Mouse (Mus musculus): Measurements from ENCODE around the gene Ckmt2. TPM values are rescaled to one million over a fixed set of nuclear protein-coding genes. Genes with fewer than 3 reads are reported as not detected.

The Ckmt2 gene
- polyA plus RNA-seq, 1 experiment from 2014 or later, result 0.14 TPM

- no peaks in the 10 kb centered on the region for H3K9me3 ChIP-seq (ENCODE audit: control insufficient read depth, low read length)
- H3K9ac ChIP-seq (ENCODE audit: low read depth, low read length), result no peak overlapping the region
- no peak overlapping the region for H3K4me3 ChIP-seq (ENCODE audit: low read length)
- no peaks in the 10 kb centered on the region for H3K27me3 ChIP-seq (replicated peaks; ENCODE audit: control insufficient read depth, insufficient read depth, low read length)
- H3K4me1 ChIP-seq (ENCODE audit: control insufficient read depth, insufficient read depth, low read depth, low read length), result no peaks in the 10 kb centered on the region
- no peak for ATAC-seq
- H3K36me3 ChIP-seq (ENCODE audit: control insufficient read depth, insufficient read depth, low read length), result no peaks in the 10 kb centered on the region
- no peak overlapping the region for H3K27ac ChIP-seq (ENCODE audit: low read depth, low read length)
- 88% methylated on average over 10 of the region's 10 CpGs for WGBS
- no peak overlapping the region for H3K4me2 ChIP-seq (ENCODE audit: low read length)
Observed at GRCm38 (mm10) chr13:91877350-91877749, 665 bp upstream of the Ckmt2 start.

GRCm38 (mm10) chr13:91875581-91875980, 1.1 kb downstream of the Ckmt2 start:
- H3K4me2 ChIP-seq (ENCODE audit: low read length), result no peak overlapping the region
- no peak overlapping the region for H3K4me3 ChIP-seq (ENCODE audit: low read length)
- H3K9me3 ChIP-seq (ENCODE audit: control insufficient read depth, low read length), result no peaks in the 10 kb centered on the region
- H3K27me3 ChIP-seq (replicated peaks; ENCODE audit: control insufficient read depth, insufficient read depth, low read length), result no peaks in the 10 kb centered on the region
- no peaks in the 10 kb centered on the region for H3K4me1 ChIP-seq (ENCODE audit: control insufficient read depth, insufficient read depth, low read depth, low read length)
- no peak overlapping the region for H3K27ac ChIP-seq (ENCODE audit: low read depth, low read length)
- no peak for ATAC-seq
- no peaks in the 10 kb centered on the region for H3K36me3 ChIP-seq (ENCODE audit: control insufficient read depth, insufficient read depth, low read length)
- WGBS, result 42% methylated on average over 2 of the region's 2 CpGs
- H3K9ac ChIP-seq (ENCODE audit: low read depth, low read length), result no peak overlapping the region

GRCm38 (mm10) chr13:91874565-91874964, 2.1 kb downstream of the Ckmt2 start:
- Histone ChIP-seq H3K4me3 (ENCODE audit: low read length) (no peak overlapping the region), H3K27ac (ENCODE audit: low read depth, low read length) (no peak overlapping the region), H3K36me3 (ENCODE audit: control insufficient read depth, insufficient read depth, low read length) (no peaks in the 10 kb centered on the region), H3K9ac (ENCODE audit: low read depth, low read length) (no peak overlapping the region), H3K27me3 (replicated peaks; ENCODE audit: control insufficient read depth, insufficient read depth, low read length) (no peaks in the 10 kb centered on the region), H3K9me3 (ENCODE audit: control insufficient read depth, low read length) (no peaks in the 10 kb centered on the region), H3K4me2 (ENCODE audit: low read length) (no peak overlapping the region), H3K4me1 (ENCODE audit: control insufficient read depth, insufficient read depth, low read depth, low read length) (no peaks in the 10 kb centered on the region)
- no peak for ATAC-seq
- 87% methylated on average over 7 of the region's 7 CpGs for WGBS

GRCm38 (mm10) chr13:91873734-91874329, 2.9 kb downstream of the Ckmt2 start:
- H3K36me3 ChIP-seq (ENCODE audit: control insufficient read depth, insufficient read depth, low read length), result no peaks in the 10 kb centered on the region
- H3K27ac ChIP-seq (ENCODE audit: low read depth, low read length), result no peak overlapping the region
- no peak overlapping the region for H3K4me3 ChIP-seq (ENCODE audit: low read length)
- H3K4me2 ChIP-seq (ENCODE audit: low read length), result no peak overlapping the region
- H3K27me3 ChIP-seq (replicated peaks; ENCODE audit: control insufficient read depth, insufficient read depth, low read length), result no peaks in the 10 kb centered on the region
- no peak overlapping the region for H3K9ac ChIP-seq (ENCODE audit: low read depth, low read length)
- ATAC-seq, result no peak
- 76% methylated on average over 7 of the region's 7 CpGs for WGBS
- no peaks in the 10 kb centered on the region for H3K4me1 ChIP-seq (ENCODE audit: control insufficient read depth, insufficient read depth, low read depth, low read length)
- H3K9me3 ChIP-seq (ENCODE audit: control insufficient read depth, low read length), result no peaks in the 10 kb centered on the region

GRCm38 (mm10) chr13:91868577-91868976, 8.1 kb downstream of the Ckmt2 start:
- 91% methylated on average over 1 of the region's 1 CpGs for WGBS
- H3K9me3 ChIP-seq (ENCODE audit: control insufficient read depth, low read length), result no peaks in the 10 kb centered on the region
- ATAC-seq, result peak; percentile 58; the same call in 1 of the 2 replicates
- H3K27me3 ChIP-seq (replicated peaks; ENCODE audit: control insufficient read depth, insufficient read depth, low read length), result no peaks in the 10 kb centered on the region
- H3K4me3 ChIP-seq (ENCODE audit: low read length), result no peak overlapping the region
- no peak overlapping the region for H3K9ac ChIP-seq (ENCODE audit: low read depth, low read length)
- no peaks in the 10 kb centered on the region for H3K36me3 ChIP-seq (ENCODE audit: control insufficient read depth, insufficient read depth, low read length)
- H3K4me2 ChIP-seq (ENCODE audit: low read length), result no peak overlapping the region
- H3K27ac ChIP-seq (ENCODE audit: low read depth, low read length), result no peak overlapping the region
- no peaks in the 10 kb centered on the region for H3K4me1 ChIP-seq (ENCODE audit: control insufficient read depth, insufficient read depth, low read depth, low read length)

- WGBS, result 73% methylated on average over 7 of the region's 7 CpGs
- Histone ChIP-seq H3K27ac (ENCODE audit: low read depth, low read length) (no peak overlapping the region), H3K9ac (ENCODE audit: low read depth, low read length) (no peak overlapping the region), H3K4me1 (ENCODE audit: control insufficient read depth, insufficient read depth, low read depth, low read length) (no peaks in the 10 kb centered on the region), H3K4me3 (ENCODE audit: low read length) (no peak overlapping the region), H3K27me3 (replicated peaks; ENCODE audit: control insufficient read depth, insufficient read depth, low read length) (no peaks in the 10 kb centered on the region), H3K36me3 (ENCODE audit: control insufficient read depth, insufficient read depth, low read length) (no peaks in the 10 kb centered on the region), H3K4me2 (ENCODE audit: low read length) (no peak overlapping the region), H3K9me3 (ENCODE audit: control insufficient read depth, low read length) (no peaks in the 10 kb centered on the region)
- ATAC-seq, result no peak
Observed at GRCm38 (mm10) chr13:91858835-91859234, 17.9 kb downstream of the Ckmt2 start.

- no peak for ATAC-seq
- Histone ChIP-seq H3K27me3 (replicated peaks; ENCODE audit: control insufficient read depth, insufficient read depth, low read length) (no peaks in the 10 kb centered on the region), H3K4me1 (ENCODE audit: control insufficient read depth, insufficient read depth, low read depth, low read length) (no peaks in the 10 kb centered on the region), H3K36me3 (ENCODE audit: control insufficient read depth, insufficient read depth, low read length) (no peaks in the 10 kb centered on the region), H3K4me2 (ENCODE audit: low read length) (no peak overlapping the region), H3K27ac (ENCODE audit: low read depth, low read length) (no peak overlapping the region), H3K4me3 (ENCODE audit: low read length) (no peak overlapping the region), H3K9me3 (ENCODE audit: control insufficient read depth, low read length) (no peaks in the 10 kb centered on the region), H3K9ac (ENCODE audit: low read depth, low read length) (no peak overlapping the region)
- 80% methylated on average over 8 of the region's 8 CpGs for WGBS
Observed at GRCm38 (mm10) chr13:91857427-91857826, 19.3 kb downstream of the Ckmt2 start.

GRCm38 (mm10) chr13:91854412-91854811, 22.3 kb downstream of the Ckmt2 start:
- H3K9me3 ChIP-seq (ENCODE audit: control insufficient read depth, low read length), result no peaks in the 10 kb centered on the region
- 67% methylated on average over 3 of the region's 3 CpGs for WGBS
- H3K4me1 ChIP-seq (ENCODE audit: control insufficient read depth, insufficient read depth, low read depth, low read length), result no peaks in the 10 kb centered on the region
- H3K4me3 ChIP-seq (ENCODE audit: low read length), result no peak overlapping the region
- H3K27me3 ChIP-seq (replicated peaks; ENCODE audit: control insufficient read depth, insufficient read depth, low read length), result no peaks in the 10 kb centered on the region
- ATAC-seq, result no peak
- no peaks in the 10 kb centered on the region for H3K36me3 ChIP-seq (ENCODE audit: control insufficient read depth, insufficient read depth, low read length)
- H3K9ac ChIP-seq (ENCODE audit: low read depth, low read length), result no peak overlapping the region
- no peak overlapping the region for H3K4me2 ChIP-seq (ENCODE audit: low read length)
- no peak overlapping the region for H3K27ac ChIP-seq (ENCODE audit: low read depth, low read length)

GRCm38 (mm10) chr13:91827876-91828275, 48.8 kb downstream of the Ckmt2 start:
- ATAC-seq, result no peak
- H3K4me2 ChIP-seq (ENCODE audit: low read length), result no peak overlapping the region
- no peak overlapping the region for H3K4me3 ChIP-seq (ENCODE audit: low read length)
- H3K36me3 ChIP-seq (ENCODE audit: control insufficient read depth, insufficient read depth, low read length), result no peaks in the 10 kb centered on the region
- H3K27ac ChIP-seq (ENCODE audit: low read depth, low read length), result no peak overlapping the region
- no peaks in the 10 kb centered on the region for H3K4me1 ChIP-seq (ENCODE audit: control insufficient read depth, insufficient read depth, low read depth, low read length)
- no peak overlapping the region for H3K9ac ChIP-seq (ENCODE audit: low read depth, low read length)
- no peaks in the 10 kb centered on the region for H3K27me3 ChIP-seq (replicated peaks; ENCODE audit: control insufficient read depth, insufficient read depth, low read length)
- H3K9me3 ChIP-seq (ENCODE audit: control insufficient read depth, low read length), result no peaks in the 10 kb centered on the region

GRCm38 (mm10) chr13:91826066-91826465, 50.6 kb downstream of the Ckmt2 start:
- ATAC-seq, result no peak
- Histone ChIP-seq H3K36me3 (ENCODE audit: control insufficient read depth, insufficient read depth, low read length) (no peaks in the 10 kb centered on the region), H3K9ac (ENCODE audit: low read depth, low read length) (no peak overlapping the region), H3K27ac (ENCODE audit: low read depth, low read length) (no peak overlapping the region), H3K4me3 (ENCODE audit: low read length) (no peak overlapping the region), H3K27me3 (replicated peaks; ENCODE audit: control insufficient read depth, insufficient read depth, low read length) (no peaks in the 10 kb centered on the region), H3K9me3 (ENCODE audit: control insufficient read depth, low read length) (no peaks in the 10 kb centered on the region), H3K4me1 (ENCODE audit: control insufficient read depth, insufficient read depth, low read depth, low read length) (no peaks in the 10 kb centered on the region), H3K4me2 (ENCODE audit: low read length) (no peak overlapping the region)
- 81% methylated on average over 2 of the region's 2 CpGs for WGBS

Data from hindbrain, embryonic 16.5 days (tissue).